Mouse (Mus musculus): ENCODE results near the gene Mtmr10.

Gene Mtmr10

DNA sequence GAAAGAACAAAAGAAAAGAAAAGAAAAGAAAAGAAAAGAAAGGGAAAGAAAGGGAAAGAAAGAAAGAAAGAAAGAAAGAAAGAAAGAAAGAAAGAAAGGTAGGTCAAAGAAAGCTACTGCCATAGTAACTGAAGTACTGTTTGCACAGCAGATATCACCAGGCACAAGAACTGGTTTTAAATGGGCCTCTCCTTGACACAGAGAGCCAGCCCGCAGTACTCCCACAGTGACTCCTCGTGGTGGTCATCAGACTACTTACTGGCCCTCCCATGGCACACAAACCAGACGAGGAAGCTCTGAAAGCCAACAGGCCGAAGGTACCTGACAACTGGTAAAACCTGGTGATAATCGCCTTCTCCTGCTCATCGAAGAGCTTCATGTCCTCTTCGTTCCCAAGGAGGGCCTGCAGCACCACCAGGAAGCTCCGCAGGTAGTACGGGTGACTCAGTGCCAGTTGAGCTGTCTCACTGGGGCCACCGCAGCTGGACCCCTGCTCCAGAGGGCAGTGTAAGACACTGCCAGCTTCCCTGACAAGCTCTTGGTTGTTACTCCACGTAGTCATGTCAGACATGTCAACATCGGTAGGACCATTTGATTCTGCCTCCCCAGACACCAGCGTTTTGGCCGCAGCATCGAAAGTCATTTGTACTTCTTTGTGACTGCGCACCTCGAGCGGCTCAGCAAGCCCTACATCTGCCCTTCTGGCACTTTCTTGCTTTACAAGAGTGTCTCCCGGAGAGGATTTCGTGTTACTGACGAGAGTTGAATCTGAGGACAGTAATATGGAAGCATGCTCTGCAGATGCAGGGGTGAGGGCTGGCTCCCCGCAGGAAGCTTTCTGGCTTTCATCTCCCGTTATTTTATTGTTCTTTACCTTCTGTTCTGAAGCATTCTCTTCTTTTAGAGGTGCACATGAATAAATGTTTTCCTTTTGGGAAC, 84.8 kb downstream of the Mtmr10 start:
- CTCF ChIA-PET = no interaction called here

DNA sequence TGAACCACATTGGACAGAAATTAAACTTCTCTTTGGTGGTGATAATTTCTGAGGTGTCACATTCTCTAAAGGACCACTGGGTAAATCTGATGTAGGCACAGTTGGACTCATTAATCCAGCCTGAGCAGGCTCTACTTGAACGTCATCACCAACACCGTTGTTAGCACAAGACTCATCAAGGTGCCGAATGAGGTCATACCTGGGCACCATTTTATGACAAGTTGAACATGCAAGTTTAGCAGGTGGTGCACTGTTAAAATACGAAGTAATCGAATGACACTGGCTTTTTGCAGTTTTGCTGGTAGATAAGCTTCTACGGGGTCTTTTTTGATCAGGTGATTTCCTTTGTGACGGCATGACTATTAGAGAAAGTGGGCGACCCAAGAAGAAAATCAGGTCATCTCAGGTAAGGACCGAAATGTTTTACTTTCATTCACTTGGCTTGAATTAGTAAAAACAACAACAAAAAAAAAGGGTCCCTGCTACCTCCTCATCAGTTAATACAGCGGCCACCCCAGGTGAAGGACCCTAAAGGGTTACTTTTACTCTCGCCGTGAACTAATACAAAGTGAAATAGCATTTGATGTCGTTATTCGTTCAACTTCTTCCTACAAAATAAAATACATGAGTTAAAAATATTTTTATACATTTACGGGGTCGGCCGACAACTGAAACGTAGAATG, 85.8 kb downstream of the Mtmr10 start:
- CTCF ChIA-PET = no interaction called here

DNA sequence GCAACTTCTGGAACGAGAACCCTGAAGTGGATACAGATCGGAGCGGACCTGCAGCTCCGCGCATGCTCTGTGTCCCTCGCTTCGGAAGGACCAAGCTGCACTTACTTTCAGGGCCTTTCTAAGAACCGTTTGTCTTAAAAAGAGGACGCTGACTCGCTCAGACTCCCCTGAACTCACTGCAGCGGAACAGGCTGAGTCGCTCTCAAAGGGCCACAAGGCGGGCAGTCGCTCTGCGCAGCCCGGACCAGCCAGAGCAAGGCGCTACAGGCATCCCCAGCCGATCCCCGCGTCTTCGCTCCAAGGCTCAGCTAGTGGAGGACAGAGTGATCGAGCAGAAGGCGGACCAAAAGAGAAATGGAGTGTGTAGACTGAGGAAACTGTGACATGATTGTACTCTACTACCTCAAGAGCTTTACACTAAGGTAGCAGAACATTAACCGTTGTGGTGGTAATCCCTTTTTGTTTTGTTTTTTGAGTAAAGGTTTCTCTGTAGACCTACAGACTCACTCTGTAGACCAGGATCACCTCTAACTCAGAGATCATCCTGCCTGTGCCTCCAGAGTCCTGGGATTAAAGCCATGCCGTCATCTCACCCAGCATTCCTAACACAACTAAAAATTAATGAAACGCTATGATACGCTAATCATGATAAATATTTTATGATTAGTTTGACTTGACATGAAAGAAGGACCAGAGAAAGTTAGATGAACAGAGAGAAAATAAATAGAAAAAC, 86.5 kb downstream of the Mtmr10 start, which contains the start of gene Fan1:
Fan1 (minus strand) TSS at position 266 of the 733 bp plus-strand sequence.
- CTCF ChIA-PET = no interaction called here
